Mouse (Mus musculus) heart, adult 18-20 months (tissue): Measurements from ENCODE around the gene Efna5. TPM values are rescaled to one million over a fixed set of nuclear protein-coding genes. Genes with fewer than 3 reads are reported as not detected.
A peak's percentile ranks its signal among the peaks of the same experiment; 100 is the strongest.

Experiments used
- DNase-seq, 2 experiments: peaks; one replicate each; pipeline ENCODE4 v3.0.0; 2021 to 2022; ENCODE audit warnings: mixed read lengths in 1 of 2
- total RNA-seq, 2 experiments: library from RNA; stranded (reverse); gene quantifications; 2 replicates each; pipeline ENCODE4 v1.2.3; 2021

Gene Efna5
- total RNA-seq, 2 experiments from 2014 or later: 14.0 to 19.6 TPM

GRCm38 (mm10) chr17:62706418-62706817 is 174.7 kb downstream of the Efna5 start:
- DNase-seq: no peak

- DNase-seq: no peak
Observed at GRCm38 (mm10) chr17:62702020-62702814, 178.9 kb downstream of the Efna5 start.

DNA sequence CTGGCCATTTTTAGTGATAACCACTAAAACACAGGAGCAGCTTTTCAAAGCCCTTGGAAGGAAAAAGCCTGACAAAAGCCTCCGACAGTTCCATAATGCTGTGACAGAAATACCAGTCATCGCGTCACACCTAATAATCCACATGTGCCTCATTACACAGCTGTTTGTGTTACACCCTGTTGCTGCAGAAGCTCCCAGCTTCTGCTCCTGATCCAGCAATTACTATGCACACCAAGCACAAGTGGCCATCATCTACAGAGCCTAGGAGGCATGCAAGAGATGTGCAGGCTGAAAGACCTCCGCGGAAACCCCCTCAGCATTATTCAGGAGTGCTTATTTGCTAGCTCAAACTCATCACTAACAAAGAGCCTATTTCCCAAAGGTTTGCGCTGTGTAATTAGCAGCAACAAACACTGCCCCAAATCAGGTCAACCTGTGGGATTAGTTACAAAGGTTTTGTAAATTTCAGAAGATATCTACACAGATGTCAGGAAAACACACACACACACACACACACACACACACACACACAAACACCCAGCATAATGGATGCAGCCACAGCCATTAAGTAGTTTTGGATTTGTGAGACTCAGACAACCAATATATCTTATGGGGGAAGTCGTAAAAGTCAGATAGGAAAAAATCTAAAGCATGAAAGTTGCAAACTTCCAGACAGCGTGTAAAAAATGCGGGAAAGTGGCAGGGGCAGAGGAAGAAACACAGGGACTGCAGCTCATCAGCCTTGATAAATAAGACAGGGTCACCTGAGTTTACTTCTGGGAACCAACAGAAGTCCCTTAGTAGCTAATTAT is 180.1 kb downstream of the Efna5 start:
- no peak for DNase-seq

DNA sequence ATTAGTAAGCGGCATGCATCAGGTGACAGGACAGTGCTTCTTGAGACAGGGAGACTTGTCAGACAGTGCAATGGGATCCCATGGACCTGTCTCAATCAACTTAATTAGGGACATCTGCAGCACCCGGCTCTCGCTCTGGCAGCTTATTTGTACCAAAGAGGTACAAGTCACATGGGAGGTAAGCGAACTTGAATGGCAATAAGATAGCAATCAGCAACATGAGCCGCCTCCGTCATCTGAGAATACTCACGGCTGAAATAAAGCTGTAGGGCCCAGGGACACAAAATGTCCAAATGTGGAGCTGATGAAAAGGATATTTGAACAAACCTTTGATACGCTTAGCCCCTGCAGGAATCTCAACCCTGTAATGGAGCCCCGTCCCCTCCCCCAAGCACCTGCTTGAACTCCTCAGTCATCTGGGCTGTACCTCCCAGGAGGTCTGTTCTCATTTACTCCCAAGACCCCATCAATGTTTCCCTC is 186.1 kb downstream of the Efna5 start:
- no peak for DNase-seq

- no peak for DNase-seq
Observed at GRCm38 (mm10) chr17:62692242-62692641, 188.9 kb downstream of the Efna5 start.

DNA sequence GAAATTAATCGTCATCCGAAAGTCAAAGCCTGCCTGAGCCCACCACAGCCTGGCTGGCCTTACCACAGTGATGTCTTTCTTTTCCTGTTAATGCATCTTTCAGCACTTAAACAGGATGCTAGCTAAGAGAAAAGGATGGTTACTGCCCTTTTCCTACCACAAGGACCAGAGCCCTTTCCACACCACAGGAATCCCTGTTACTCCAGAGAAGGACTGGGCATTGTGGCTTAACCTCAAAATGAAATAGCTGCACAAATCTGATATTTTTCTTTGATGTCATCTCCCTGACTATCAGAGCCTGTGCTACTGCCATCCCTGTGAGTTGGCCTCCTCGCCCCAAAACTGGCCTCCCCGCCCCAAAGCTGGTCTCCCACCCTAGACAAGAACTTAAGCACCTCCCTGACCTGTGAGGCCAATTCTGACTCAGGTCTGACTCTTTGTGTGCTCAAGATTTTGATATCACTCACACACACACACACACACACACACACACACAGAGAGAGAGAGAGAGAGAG is 189.9 kb downstream of the Efna5 start:
- no peak for DNase-seq

- no peak for DNase-seq
Observed at GRCm38 (mm10) chr17:62690256-62690655, 190.9 kb downstream of the Efna5 start.

DNA sequence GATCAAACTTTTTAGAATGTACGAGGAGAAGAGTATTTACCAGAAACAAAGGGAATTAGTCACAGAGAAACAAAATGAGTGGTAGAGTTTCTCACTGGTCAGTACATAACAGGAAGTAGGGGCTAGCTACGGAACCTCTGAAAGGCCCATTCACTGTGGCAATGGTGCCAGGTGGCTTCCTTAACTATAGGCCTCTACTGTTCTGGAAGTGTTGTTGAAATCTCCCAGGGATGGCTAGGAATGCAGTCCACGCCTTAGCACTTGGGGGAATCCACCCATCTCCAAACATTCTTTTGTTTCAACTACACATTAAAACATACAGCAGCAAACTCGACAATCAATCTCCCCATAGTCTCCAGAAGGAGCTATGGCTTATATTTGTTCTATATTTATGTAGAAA is 191.5 kb downstream of the Efna5 start:
- DNase-seq: no peak

GRCm38 (mm10) chr17:62687369-62687768 is 193.7 kb downstream of the Efna5 start:
- peak; percentile 69 to 76 for DNase-seq

- DNase-seq: no peak
Observed at GRCm38 (mm10) chr17:62685181-62685580, 195.9 kb downstream of the Efna5 start.

DNA sequence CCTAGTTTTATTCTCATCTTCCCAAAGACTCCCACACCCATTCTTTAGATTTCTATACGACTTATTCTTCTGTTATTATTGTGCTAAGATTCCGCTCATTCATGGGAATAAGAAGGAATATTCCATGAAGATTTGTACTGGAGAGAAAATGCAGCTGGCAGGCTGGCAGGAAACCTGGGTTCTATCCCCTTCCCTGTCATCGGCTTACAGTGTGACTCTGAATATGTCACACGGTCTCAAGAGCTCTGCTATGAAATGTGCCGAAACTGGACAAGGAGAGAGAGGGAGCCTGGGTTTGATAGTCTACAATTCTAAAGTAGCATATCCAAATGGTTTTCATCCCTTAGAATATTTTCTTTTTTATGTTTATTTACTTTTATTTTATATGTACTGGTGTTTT is 198.0 kb downstream of the Efna5 start:
- DNase-seq: peak; percentile 62 to 70

GRCm38 (mm10) chr17:62681726-62682125 is 199.4 kb downstream of the Efna5 start:
- DNase-seq: no peak

GRCm38 (mm10) chr17:62680737-62681136 is 200.4 kb downstream of the Efna5 start:
- DNase-seq: no peak

DNA sequence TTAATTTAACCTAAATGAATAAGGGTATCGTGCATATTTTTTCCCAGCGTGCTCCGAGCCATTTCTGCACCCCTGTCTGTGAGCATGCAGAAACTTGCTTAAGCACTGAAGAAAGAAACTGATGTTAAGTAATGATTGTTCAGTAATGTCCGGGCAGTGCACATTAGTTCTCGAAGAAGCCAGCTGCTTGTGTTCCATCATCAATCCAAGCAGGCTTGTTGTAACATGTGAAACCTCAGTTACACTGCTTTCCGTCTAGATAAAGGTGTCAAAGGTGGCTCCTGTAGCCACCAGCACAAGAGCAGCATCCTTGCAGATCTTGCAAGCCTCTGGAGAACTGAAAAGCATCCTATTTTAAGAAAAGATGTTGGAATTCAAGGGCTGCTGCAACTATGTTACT is 204.3 kb downstream of the Efna5 start:
- no peak for DNase-seq

DNA sequence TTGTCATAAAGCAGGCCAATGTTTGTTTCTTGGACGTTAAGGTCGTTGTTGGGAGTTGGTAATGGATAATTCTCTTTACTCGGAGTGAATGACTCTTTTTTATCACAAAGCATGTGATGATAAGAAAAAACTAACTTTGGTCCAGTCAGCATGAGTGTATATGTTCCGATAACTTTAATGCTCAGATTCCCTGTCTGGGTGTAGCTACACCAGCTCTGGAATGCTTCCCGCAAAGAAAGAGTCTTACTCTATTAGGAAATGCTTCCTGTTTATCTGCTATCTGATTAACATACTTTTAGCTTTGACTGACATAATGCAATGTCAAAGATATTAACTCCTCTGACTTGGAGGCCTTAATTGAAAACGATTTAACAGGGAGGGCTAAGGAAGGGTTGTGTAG is 204.7 kb downstream of the Efna5 start:
- DNase-seq: no peak

GRCm38 (mm10) chr17:62675811-62676255 is 205.3 kb downstream of the Efna5 start:
- no peak for DNase-seq

DNA sequence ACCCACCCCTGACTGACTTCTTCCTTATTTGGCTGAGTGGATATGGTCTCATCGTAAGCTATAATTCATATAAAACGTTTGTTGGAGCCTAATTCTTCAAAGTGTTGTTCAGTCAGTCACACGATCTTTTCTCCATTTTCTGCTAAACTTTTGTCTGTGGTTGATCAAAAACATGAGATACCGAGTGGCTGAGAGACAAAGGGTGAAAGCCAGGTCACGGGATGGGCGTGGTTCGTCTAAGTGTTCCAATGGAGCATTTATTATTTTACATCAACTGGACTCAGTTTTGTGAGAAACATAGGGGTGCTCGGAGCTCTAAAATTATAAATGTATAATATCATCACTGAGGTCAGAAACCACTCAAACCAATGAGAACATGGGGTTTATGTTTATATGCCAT is 209.0 kb downstream of the Efna5 start:
- DNase-seq: no peak

GRCm38 (mm10) chr17:62666761-62667160 is 214.4 kb downstream of the Efna5 start:
- DNase-seq: no peak

DNA sequence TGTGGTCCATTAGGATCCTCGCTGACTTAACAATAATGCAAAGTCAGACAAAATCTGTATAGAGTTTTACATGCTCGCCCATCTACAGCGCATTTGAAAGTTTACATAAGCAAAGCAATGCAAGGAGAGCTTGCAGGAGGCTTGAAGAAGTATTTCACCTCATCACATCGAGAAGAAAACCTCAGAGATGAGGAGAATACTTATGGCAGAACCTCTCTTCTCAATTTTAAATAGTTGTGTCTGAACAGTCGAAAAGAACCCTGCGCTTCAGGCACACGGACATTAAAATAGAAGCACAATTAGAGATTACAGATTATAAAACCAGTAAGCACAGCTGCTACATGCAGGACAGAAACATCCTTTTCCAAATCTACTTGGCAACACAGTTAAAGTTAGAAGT is 215.3 kb downstream of the Efna5 start:
- no peak for DNase-seq

- DNase-seq: no peak
Observed at GRCm38 (mm10) chr17:62664709-62665108, 216.4 kb downstream of the Efna5 start.

GRCm38 (mm10) chr17:62661801-62662200 is 219.3 kb downstream of the Efna5 start:
- DNase-seq: peak; percentile 51 to 63

DNA sequence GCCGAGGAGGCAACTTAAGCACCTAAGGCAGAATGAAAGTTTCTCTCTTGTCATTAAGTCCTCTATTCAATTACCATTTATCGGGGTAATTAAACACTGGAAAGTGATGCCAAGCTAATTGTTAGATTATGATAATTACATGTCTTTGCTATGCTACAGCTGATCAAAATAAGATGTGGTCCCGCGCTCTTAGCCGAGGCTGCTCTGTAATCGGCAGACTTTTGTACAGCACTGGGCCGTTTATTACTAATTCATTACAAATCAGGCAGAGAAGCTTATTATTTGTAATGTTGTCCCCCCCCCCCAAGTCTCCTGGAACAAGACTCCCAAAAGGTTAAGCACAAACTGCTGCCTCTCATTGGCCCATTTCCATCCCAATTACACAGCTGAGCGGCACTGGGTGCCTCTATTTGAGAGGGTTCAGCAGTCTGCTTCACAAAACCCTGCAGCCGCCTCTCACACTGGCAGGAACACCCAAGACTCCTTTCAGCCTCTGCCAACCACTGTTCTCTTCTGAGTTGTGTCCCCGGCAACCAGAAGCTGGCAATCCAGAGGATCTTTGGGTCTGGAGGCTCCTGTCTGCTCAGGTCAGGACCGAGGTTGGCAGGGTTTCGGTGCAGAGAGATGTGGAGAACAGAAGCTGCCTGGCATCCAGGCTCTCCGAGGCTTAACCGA is 221.5 kb downstream of the Efna5 start:
- peak in 1 of 2 experiments; percentile 39 for DNase-seq
